Mouse (Mus musculus): Measurements from ENCODE around the gene Sell. TPM values are rescaled to one million over a fixed set of nuclear protein-coding genes. Genes with fewer than 3 reads are reported as not detected.
"Not testable (repeated sequence)": the region's sequence is repeated elsewhere in the genome, so short reads cannot be mapped to it uniquely, and the experiment has no call there.

Gene Sell
- 0.09 TPM in 1 of 2 replicates, not detected in the other for polyA plus RNA-seq (2016; fragmentation: Nextera tagmentation; extraction: Ambion mirVana)

DNA sequence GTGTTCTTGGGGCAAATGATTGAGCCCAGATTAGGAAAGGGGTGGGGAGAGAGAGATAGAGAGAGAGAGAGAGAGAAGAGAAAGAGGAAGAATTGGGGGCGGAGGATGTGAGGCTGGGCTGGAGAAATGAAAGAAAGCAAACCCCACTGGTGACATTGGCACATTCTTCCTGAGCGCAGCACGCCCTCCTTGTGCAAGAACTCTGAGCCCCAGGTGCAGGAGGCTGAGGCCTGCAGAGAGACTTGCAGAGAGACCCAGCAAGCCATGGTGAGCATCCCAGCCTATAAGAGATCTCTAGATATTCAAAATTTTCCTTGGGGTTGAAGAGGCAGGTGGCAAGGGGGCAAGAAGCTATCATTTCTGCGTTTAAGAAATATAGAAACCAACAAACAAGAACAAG lies at the start of gene Sell:
Gene Sell, plus strand, starts transcription at position 58 of the 400 bp plus-strand sequence.
- WGBS = 87% methylated on average over 4 of the region's 4 CpGs
- Histone ChIP-seq H3K4me1 (replicated peaks) (no peaks in the 10 kb centered on the region), H3K36me3 (no peaks in the 10 kb centered on the region), H3K27ac (no peak within 1 kb of the TSS), H3K27me3 (ENCODE audit: insufficient read depth, poor library complexity, severe bottlenecking) (no peaks in the 10 kb centered on the region), H3K9me3 (no peaks in the 10 kb centered on the region), H3K4me3 (no peak within 1 kb of the TSS)
- DNase-seq (ENCODE audit: low spot score) = no peak

DNA sequence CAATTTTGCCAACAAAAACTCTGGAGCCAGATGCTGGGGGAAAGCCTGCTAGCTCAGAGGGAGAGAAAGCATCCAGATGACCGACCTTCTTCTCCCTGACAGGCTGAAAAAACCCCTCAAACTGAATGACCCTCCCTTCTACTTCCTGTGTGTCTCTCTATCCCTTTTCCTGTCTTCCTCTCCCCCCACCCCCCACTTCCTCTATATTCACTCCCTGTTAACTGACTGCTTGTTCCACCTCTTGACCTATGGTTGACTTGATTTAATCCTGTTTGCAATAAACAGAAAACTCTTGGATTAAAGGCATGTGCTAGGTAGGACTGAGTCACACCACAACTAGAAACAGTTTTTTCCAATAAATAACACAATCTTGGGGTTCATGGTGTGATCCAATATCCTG lies 47.2 kb upstream of the Sell start:
- H3K27ac ChIP-seq = no peak overlapping the region
- H3K9me3 ChIP-seq = no peaks in the 10 kb centered on the region
- no peaks in the 10 kb centered on the region for H3K36me3 ChIP-seq
- H3K27me3 ChIP-seq (ENCODE audit: insufficient read depth, poor library complexity, severe bottlenecking) = no peaks in the 10 kb centered on the region
- 77% methylated on average over 1 of the region's 1 CpGs for WGBS
- H3K4me3 ChIP-seq = no peak overlapping the region
- H3K4me1 ChIP-seq (replicated peaks) = peaks cover 1% of the 10 kb centered on the region; the same call in 1 of the 2 replicates
- DNase-seq (ENCODE audit: low spot score) = no peak

DNA sequence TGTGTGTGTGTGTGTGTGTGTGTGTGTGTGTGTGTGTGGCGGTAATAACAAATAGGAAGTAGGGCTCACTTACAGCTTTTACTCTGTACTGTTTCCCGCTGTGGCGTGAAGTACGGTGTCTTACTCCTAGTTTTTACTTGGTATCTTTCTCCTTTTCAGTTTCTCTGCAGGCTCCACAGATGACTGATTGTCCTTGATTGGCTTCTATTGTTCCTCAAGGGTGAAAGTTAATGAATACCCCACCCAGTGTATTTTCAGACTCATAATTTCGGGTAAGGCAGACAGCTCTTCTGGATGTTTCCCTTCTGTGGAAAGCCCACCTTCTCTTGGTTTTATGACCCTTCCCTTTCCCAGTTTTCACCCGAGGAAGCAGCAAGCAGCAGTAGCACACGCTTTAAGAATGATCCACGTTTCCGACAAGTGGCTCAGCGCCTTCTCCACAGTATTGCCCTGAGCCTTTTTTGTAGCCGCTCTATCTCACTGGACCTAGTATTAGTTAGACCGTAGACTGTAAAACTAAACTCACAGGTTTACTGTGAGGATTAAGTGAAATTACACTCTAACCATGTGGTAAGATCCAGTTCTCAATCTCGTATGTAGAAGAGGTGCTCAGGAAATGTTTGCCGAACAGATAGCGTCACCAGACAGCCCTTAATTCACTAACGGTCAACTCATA lies 43.4 kb upstream of the Sell start:
- H3K9me3 ChIP-seq = no peaks in the 10 kb centered on the region
- WGBS = 87% methylated on average over 16 of the region's 16 CpGs
- DNase-seq (ENCODE audit: low spot score) = no peak
- no peak overlapping the region for H3K27ac ChIP-seq
- no peak overlapping the region for H3K4me3 ChIP-seq
- no peaks in the 10 kb centered on the region for H3K36me3 ChIP-seq
- peaks cover 14% of the 10 kb centered on the region; the same call in 1 of the 2 replicates for H3K4me1 ChIP-seq (replicated peaks)
- no peaks in the 10 kb centered on the region for H3K27me3 ChIP-seq (ENCODE audit: insufficient read depth, poor library complexity, severe bottlenecking)

DNA sequence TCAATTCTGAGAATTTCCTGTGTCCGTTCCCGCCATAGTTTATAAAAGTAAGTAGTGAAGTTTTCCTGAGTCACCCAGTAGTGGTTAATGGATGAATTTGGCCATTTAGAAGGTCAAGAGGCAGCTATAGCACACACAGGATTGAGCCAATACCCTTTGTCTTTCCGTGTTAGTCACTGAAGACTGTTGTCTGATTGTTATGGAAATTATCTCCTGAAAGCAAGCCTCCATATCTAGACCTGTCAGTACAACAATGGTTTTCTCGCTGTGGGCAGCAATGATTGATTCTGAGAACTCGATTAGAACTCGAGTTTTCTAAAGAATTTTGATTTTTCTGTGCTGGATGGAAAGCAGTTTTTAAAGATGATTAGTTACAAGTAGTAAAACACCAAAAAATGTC lies 42.0 kb upstream of the Sell start:
- Histone ChIP-seq H3K27ac (no peak overlapping the region), H3K4me3 (no peak overlapping the region), H3K36me3 (no peaks in the 10 kb centered on the region), H3K9me3 (no peaks in the 10 kb centered on the region), H3K27me3 (ENCODE audit: insufficient read depth, poor library complexity, severe bottlenecking) (no peaks in the 10 kb centered on the region), H3K4me1 (replicated peaks) (peaks cover 14% of the 10 kb centered on the region; the same call in 1 of the 2 replicates)
- WGBS = 36% methylated on average over 6 of the region's 6 CpGs
- no peak for DNase-seq (ENCODE audit: low spot score)

DNA sequence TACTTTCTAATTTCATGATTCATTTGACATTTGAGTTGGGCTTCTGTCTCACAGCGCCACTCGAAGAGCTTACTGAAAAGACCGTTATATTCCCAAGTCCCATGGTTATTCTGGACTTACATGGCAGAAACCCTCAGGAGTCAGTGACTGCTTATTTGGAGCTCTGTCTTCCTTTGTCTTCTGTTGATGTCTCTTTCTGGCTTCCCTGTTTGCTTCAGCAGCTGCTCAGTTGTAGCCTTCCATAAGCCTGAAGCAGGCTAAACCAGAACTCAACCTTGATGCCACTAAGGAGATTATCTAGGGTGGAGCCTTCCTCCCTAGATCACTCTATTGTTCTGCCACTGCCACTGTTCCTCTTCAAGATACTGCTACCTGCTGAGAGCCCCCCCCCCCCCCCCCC lies 41.0 kb upstream of the Sell start:
- DNase-seq (ENCODE audit: low spot score); H3K9me3 ChIP-seq; H3K36me3 ChIP-seq; H3K4me3 ChIP-seq; H3K27me3 ChIP-seq (ENCODE audit: insufficient read depth, poor library complexity, severe bottlenecking): not testable (repeated sequence)
- 0 out of 2 replicates have a peak overlapping the region, but pooled peaks have one; percentile 16 for H3K27ac ChIP-seq
- peaks cover 14% of the 10 kb centered on the region; the same call in 1 of the 2 replicates for H3K4me1 ChIP-seq (replicated peaks)
- WGBS = 89% methylated on average over 3 of the region's 3 CpGs

DNA sequence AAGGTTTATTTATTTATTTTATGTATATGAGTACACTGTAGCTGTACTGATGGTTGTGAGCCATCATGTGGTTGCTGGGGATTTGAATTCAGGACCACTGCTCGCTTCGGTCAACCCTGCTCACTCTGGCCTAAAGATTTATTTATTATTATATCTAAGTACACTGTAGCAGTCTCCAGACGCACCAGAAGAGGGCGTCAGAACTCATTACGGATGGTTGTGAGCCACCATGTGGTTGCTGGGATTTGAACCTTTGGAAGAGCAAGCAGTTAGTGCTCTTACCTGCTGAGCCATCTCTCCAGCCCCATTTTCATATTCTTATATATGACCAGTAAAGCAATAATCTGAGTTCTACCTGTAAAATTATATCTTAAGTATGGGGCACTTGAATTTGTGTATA lies 39.7 kb upstream of the Sell start:
- 80% methylated on average over 5 of the region's 5 CpGs for WGBS
- not testable (repeated sequence) for H3K9me3 ChIP-seq; H3K27ac ChIP-seq; DNase-seq (ENCODE audit: low spot score); H3K27me3 ChIP-seq (ENCODE audit: insufficient read depth, poor library complexity, severe bottlenecking); H3K36me3 ChIP-seq; H3K4me3 ChIP-seq
- peaks cover 14% of the 10 kb centered on the region; the same call in 1 of the 2 replicates for H3K4me1 ChIP-seq (replicated peaks)

DNA sequence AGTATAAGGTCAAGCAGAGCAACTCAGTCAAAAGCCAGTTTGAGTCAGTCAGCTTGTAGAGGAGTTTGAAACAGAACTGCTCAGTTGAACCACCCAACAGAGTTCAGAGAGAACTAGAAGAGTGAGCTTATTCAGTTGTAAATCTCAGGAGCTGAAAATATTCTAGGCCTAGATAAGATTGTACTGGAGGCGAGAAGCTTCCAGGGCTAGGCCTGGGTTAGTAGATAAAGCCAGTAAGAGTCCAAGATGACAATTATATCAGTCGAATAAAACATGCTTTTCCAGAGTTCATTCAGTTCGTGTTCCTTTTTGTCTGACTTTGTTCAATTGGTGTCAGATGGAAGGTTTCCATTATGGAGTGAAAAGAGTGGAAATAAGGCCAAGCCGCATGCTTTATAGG lies 36.1 kb upstream of the Sell start:
- WGBS = 90% methylated on average over 4 of the region's 4 CpGs
- H3K9me3 ChIP-seq = no peaks in the 10 kb centered on the region
- peaks cover 2% of the 10 kb centered on the region; the same call in 1 of the 2 replicates for H3K4me1 ChIP-seq (replicated peaks)

DNA sequence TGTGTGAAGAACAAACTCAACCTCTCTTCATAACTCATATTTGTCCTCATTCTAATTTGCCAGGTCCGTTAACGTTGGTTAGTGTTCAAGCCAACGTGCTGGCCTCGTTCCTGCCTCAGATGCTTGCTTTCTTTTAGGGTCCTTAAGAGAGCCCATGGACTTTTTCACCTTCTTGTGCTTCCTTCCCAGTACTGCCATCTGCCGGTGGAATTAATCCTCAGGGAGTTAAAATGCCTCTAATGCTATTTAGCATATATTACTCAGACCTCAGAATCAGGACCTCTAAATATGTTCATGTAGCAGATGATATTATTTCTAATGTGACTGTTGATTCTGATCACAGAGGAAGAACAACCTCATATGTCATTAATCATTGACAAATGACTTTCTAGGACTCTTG lies 34.4 kb upstream of the Sell start:
- WGBS = 62% methylated on average over 5 of the region's 5 CpGs
- Histone ChIP-seq H3K36me3 (no peaks in the 10 kb centered on the region), H3K4me1 (replicated peaks) (0 out of 2 replicates have a peak, but pooled peaks cover 3% of the 10 kb centered on the region), H3K9me3 (no peaks in the 10 kb centered on the region), H3K27ac (no peak overlapping the region), H3K4me3 (no peak overlapping the region), H3K27me3 (ENCODE audit: insufficient read depth, poor library complexity, severe bottlenecking) (no peaks in the 10 kb centered on the region)
- no peak for DNase-seq (ENCODE audit: low spot score)

More for the DNA sequence above, 36.1 kb upstream of the Sell start:
- H3K27me3 ChIP-seq (ENCODE audit: insufficient read depth, poor library complexity, severe bottlenecking) = no peaks in the 10 kb centered on the region
- no peak overlapping the region for H3K4me3 ChIP-seq
- H3K27ac ChIP-seq = no peak overlapping the region
- H3K36me3 ChIP-seq = no peaks in the 10 kb centered on the region
- no peak for DNase-seq (ENCODE audit: low spot score)

DNA sequence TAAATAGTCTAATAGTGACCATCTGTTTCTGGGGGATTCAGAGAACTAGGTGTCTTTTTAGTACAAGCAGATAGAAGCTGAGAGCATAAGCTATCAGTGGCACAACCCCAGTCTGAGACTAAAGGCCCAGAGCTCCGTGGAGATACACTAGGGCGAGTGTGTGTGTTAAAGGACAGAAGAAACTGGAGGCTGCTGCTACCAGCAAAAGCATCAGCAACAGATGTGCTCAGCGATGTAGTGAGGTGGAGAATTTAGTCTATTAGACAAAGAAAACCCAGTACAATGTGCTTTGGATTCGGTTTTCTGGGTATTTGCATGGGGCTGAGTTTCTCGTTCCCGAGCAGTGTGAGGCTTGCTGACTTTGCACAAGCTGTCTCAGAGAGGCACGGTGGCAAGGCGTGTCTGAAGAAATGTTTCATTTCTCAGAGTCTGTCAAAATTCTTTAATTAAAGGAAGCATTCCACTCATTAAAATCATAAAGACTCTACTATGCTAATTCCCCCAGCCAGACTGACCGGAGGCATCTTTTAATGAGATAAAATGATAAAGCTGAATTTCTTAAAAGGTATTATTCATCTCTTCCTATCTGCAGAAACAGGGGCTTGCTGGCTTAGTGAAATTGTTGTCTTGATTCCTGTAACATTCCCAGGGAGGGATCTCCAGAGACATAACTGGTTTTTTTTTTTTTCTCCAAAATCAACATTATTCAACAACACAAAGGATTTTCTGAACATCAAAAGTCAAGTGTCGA lies 21.2 kb upstream of the Sell start:
- H3K4me3 ChIP-seq = no peak overlapping the region
- H3K27me3 ChIP-seq (ENCODE audit: insufficient read depth, poor library complexity, severe bottlenecking) = no peaks in the 10 kb centered on the region
- no peak for DNase-seq (ENCODE audit: low spot score)
- no peaks in the 10 kb centered on the region for H3K36me3 ChIP-seq
- no peaks in the 10 kb centered on the region for H3K4me1 ChIP-seq (replicated peaks)
- 74% methylated on average over 10 of the region's 10 CpGs for WGBS
- H3K9me3 ChIP-seq = no peaks in the 10 kb centered on the region
- H3K27ac ChIP-seq = no peak overlapping the region

DNA sequence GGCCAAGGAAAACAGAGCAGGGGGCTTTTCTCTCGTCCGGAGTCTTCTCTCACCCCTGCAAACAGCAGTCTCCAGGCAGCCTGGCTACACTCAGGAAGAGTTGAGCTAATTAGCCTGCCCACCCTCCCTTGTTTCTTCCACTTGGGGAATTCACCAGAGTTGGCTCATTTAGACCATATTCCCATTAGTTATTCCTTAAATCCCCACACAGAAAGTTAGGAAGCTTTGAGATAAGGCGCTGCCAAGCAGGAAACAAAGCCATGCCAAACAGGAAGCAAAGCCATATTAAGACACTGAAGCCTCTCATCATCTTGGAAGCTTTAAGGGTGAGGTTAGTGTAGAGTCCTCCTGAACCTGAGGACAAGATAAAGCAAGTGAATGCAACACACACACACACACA lies 18.2 kb upstream of the Sell start:
- no peaks in the 10 kb centered on the region for H3K27me3 ChIP-seq (ENCODE audit: insufficient read depth, poor library complexity, severe bottlenecking)
- no peak overlapping the region for H3K4me3 ChIP-seq
- no peak for DNase-seq (ENCODE audit: low spot score)
- WGBS = 69% methylated on average over 3 of the region's 3 CpGs
- H3K9me3 ChIP-seq = no peaks in the 10 kb centered on the region
- no peak overlapping the region for H3K27ac ChIP-seq
- H3K36me3 ChIP-seq = no peaks in the 10 kb centered on the region
- peaks cover 1% of the 10 kb centered on the region; the same call in 1 of the 2 replicates for H3K4me1 ChIP-seq (replicated peaks)

DNA sequence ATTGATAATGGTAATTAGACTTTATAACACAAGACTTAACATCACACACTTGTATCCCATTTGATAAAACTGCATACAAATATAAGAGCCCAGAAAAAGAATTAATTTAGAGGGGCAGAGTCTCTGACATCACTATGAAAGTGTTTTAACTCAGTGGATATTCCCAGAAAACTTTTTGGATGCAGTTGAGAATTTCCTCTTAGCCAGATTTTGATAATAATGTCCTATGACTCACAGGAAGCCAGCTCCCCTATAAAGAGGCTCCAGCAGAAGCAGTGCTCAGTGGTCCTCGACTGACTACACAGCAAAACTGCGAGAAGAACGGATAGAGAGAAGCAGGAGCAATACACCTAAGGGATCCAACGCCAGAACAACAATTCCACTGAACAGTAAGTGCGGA lies 13.8 kb upstream of the Sell start, which contains the start of gene Sele:
Gene Sele, plus strand, starts transcription at position 301 of the 400 bp plus-strand sequence.
- 77% methylated on average over 5 of the region's 5 CpGs for WGBS
- H3K9me3 ChIP-seq = no peaks in the 10 kb centered on the region

DNA sequence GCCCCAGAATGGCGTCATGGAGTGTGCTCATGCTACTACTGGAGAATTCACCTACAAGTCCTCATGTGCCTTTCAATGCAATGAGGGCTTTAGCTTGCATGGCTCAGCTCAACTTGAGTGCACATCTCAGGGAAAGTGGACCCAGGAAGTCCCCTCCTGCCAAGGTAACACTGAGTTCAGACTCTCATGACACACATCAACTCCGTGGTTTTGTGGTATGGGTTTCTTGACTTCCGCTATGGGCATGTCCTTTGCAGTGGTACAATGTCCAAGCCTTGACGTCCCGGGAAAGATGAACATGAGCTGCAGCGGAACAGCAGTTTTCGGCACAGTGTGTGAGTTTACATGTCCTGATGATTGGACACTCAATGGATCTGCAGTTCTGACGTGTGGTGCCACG lies 8.2 kb upstream of the Sell start:
- H3K9me3 ChIP-seq = no peaks in the 10 kb centered on the region
- no peak overlapping the region for H3K27ac ChIP-seq
- WGBS = 93% methylated on average over 9 of the region's 9 CpGs
- peaks cover 3% of the 10 kb centered on the region; the same call in 1 of the 2 replicates for H3K4me1 ChIP-seq (replicated peaks)
- no peak overlapping the region for H3K4me3 ChIP-seq
- H3K36me3 ChIP-seq = no peaks in the 10 kb centered on the region
- no peak for DNase-seq (ENCODE audit: low spot score)
- H3K27me3 ChIP-seq (ENCODE audit: insufficient read depth, poor library complexity, severe bottlenecking) = no peaks in the 10 kb centered on the region

More for the DNA sequence above, 13.8 kb upstream of the Sell start, which contains the start of gene Sele:
- Histone ChIP-seq H3K4me3 (no peak within 1 kb of the TSS), H3K27me3 (ENCODE audit: insufficient read depth, poor library complexity, severe bottlenecking) (no peaks in the 10 kb centered on the region), H3K27ac (no peak within 1 kb of the TSS), H3K4me1 (replicated peaks) (peaks cover 4% of the 10 kb centered on the region; the same call in 1 of the 2 replicates), H3K36me3 (no peaks in the 10 kb centered on the region)
- DNase-seq (ENCODE audit: low spot score) = no peak

DNA sequence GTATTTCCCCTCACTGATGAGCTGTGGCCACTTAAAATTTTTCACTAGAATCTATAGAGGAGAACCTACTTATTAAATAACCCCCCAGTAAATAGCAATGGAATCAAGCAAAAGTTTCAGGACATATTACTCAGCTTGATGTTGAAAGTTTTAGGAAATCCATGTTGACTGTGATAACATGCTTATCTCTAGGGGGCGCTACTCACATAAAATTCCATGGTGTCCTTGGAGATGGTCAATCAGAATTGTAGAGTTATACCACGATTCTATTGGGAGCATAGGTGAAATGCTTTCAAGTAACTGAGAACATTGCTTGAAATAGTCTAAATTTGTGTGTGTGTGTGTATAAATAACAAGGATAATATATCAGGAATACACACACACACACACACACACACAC lies 7.0 kb upstream of the Sell start:
- H3K4me3 ChIP-seq = no peak overlapping the region
- no peak for DNase-seq (ENCODE audit: low spot score)
- no peak overlapping the region for H3K27ac ChIP-seq
- no peaks in the 10 kb centered on the region for H3K36me3 ChIP-seq
- no peaks in the 10 kb centered on the region for H3K9me3 ChIP-seq
- H3K27me3 ChIP-seq (ENCODE audit: insufficient read depth, poor library complexity, severe bottlenecking) = no peaks in the 10 kb centered on the region
- 55% methylated on average over 2 of the region's 2 CpGs for WGBS
- H3K4me1 ChIP-seq (replicated peaks) = no peaks in the 10 kb centered on the region
